Mouse (Mus musculus) right cerebral cortex, adult 18-20 months (tissue): Measurements from ENCODE around the gene Carmil1.
A peak's percentile ranks its signal among the peaks of the same experiment; 100 is the strongest.

ENCODE experiments used
- DNase-seq: peaks from one replicate; pipeline ENCODE4 v3.0.0; 2022; ENCODE audit warnings: mixed read lengths

Carmil1 gene

GRCm38 (mm10) chr13:24280439-24281431 is at the start of gene Carmil1:
TSS of gene Carmil1 (minus strand) at chr13:24280795.
- peak; percentile 89 for DNase-seq

GRCm38 (mm10) chr13:24330128-24330527 is 49.5 kb upstream of the Carmil1 start:
- DNase-seq, result no peak

- no peak for DNase-seq
Measured at GRCm38 (mm10) chr13:24328036-24328817, 47.6 kb upstream of the Carmil1 start.

- DNase-seq, result no peak
Measured at GRCm38 (mm10) chr13:24327201-24327600, 46.6 kb upstream of the Carmil1 start, which contains the start of gene Cmah. TSS of gene Cmah (plus strand) at chr13:24327404.

GRCm38 (mm10) chr13:24321313-24321712 is 40.7 kb upstream of the Carmil1 start:
- no peak for DNase-seq

- DNase-seq, result peak; percentile 46
Measured at GRCm38 (mm10) chr13:24318618-24319017, 38.0 kb upstream of the Carmil1 start.

GRCm38 (mm10) chr13:24316563-24316962 is 36.0 kb upstream of the Carmil1 start:
- DNase-seq, result peak; percentile 5

GRCm38 (mm10) chr13:24311011-24311940 is 30.7 kb upstream of the Carmil1 start:
- no peak for DNase-seq

- DNase-seq, result no peak
Measured at GRCm38 (mm10) chr13:24306248-24306647, 25.7 kb upstream of the Carmil1 start.

- DNase-seq, result no peak
Measured at GRCm38 (mm10) chr13:24305486-24305885, 24.9 kb upstream of the Carmil1 start.

- DNase-seq, result peak; percentile 19
Measured at GRCm38 (mm10) chr13:24297252-24297651, 16.7 kb upstream of the Carmil1 start.

GRCm38 (mm10) chr13:24287381-24287780 is 6.8 kb upstream of the Carmil1 start:
- DNase-seq, result no peak

GRCm38 (mm10) chr13:24279762-24280438 is 695 bp downstream of the Carmil1 start:
- no peak for DNase-seq

GRCm38 (mm10) chr13:24279407-24279761 is 1.2 kb downstream of the Carmil1 start:
- no peak for DNase-seq

GRCm38 (mm10) chr13:24272740-24273377 is 7.7 kb downstream of the Carmil1 start:
- DNase-seq, result no peak

GRCm38 (mm10) chr13:24269100-24269465 is 11.5 kb downstream of the Carmil1 start:
- DNase-seq, result no peak

- DNase-seq, result no peak
Measured at GRCm38 (mm10) chr13:24268355-24269099, 12.1 kb downstream of the Carmil1 start.

GRCm38 (mm10) chr13:24264760-24265159 is 15.8 kb downstream of the Carmil1 start:
- DNase-seq, result no peak

- no peak for DNase-seq
Measured at GRCm38 (mm10) chr13:24263560-24263959, 17.0 kb downstream of the Carmil1 start.

GRCm38 (mm10) chr13:24260751-24261591 is 19.6 kb downstream of the Carmil1 start:
- no peak for DNase-seq
